Mouse (Mus musculus) telencephalon, adult 2 months (tissue): ENCODE data around the gene Cachd1.

ENCODE experiments used
- DNase-seq: peaks from one replicate; pipeline ENCODE4 v3.0.0-alpha.2; 2011; ENCODE audit warnings: low read depth, low spot score

The Cachd1 gene

GRCm38 (mm10) chr4:100988231-100988799 lies 211.8 kb downstream of the Cachd1 start:
- DNase-seq = no peak

- DNase-seq = no peak
Measured at GRCm38 (mm10) chr4:100990996-100991395, 214.5 kb downstream of the Cachd1 start.

- no peak for DNase-seq
Measured at GRCm38 (mm10) chr4:100992086-100992485, 215.6 kb downstream of the Cachd1 start.

GRCm38 (mm10) chr4:100994442-100995255 lies 218.2 kb downstream of the Cachd1 start:
- no peak for DNase-seq

DNA sequence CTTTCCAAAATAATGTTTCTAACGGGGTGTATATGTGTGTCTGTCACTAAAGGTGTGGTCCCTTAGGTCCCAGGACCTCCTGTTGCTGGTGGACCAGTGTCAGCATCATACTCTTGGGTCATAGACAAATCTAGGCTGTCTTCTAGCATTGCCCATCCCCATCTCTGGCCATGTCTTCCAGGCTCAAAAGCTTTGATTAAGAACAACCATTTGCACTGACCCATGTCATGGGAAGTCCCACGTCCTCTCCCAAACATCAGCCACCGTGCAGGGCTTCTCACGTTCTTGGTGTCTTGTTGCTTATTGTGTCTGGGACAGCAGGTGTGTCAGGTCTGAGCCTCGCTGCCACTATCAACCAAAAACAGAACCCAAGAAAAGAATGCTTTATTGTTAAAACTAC lies 219.1 kb downstream of the Cachd1 start:
- DNase-seq = no peak

GRCm38 (mm10) chr4:100996060-100996651 lies 219.7 kb downstream of the Cachd1 start:
- DNase-seq = no peak

DNA sequence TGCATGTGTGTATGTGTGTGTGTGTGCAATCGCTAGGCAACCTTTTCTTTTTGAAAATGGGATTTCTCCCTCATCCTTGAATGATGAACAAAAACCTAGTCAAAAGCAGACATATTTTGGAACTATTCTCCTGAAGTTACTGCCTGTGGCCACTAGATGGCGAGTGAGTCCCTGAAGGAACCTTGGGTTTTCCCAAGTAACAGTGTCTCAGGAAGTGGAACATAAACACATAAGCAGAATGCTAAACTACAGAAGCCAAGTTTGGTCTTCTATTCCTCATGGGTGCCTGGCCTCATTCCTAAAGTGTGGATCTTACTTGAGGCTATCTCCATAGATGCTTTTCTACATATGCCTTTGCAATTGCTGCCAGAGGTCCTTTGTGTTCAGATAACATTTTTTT lies 221.7 kb downstream of the Cachd1 start:
- DNase-seq = no peak

- no peak for DNase-seq
Measured at GRCm38 (mm10) chr4:100998906-100999305, 222.4 kb downstream of the Cachd1 start.

GRCm38 (mm10) chr4:101000622-101001021 lies 224.1 kb downstream of the Cachd1 start:
- DNase-seq = no peak

DNA sequence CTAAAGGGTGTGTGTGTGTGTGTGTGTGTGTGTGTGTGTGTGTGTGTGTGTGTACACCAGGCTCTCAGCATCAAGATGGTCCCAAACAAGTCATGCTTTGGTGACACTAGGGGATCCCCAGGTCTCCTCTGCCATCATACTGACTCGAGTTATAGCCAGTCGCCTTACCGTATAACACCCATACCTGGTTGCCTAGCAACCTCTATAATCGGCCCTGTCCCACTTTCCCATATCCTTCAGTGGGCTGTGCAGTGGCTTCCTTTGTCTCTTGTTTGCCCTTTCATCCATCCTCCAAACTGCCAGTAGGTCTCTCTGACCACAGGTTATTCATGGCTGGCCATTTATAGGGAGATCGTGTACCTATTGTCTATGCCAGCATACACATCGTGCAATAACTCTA lies 224.6 kb downstream of the Cachd1 start:
- DNase-seq = no peak

DNA sequence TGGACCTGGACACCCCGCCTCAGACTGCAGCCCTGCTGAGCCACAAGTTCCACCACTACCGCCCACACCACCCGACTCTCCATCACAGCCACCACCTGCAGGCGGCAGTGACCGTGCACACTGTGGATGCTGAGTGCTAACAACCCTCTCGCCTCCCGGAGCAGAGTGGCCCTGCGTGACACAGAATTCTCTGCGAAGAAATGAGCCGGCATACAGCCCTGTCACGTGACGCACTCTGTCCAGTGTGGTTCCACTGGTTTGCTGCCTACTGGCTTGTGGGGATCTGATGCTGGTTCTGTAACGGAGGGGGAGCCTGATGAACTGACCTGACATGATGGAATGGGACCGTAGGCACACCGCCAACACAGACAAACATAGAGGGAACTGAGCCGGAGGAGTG lies 226.5 kb downstream of the Cachd1 start:
- DNase-seq = no peak

- no peak for DNase-seq
Measured at GRCm38 (mm10) chr4:101008362-101008769, 231.9 kb downstream of the Cachd1 start.

DNA sequence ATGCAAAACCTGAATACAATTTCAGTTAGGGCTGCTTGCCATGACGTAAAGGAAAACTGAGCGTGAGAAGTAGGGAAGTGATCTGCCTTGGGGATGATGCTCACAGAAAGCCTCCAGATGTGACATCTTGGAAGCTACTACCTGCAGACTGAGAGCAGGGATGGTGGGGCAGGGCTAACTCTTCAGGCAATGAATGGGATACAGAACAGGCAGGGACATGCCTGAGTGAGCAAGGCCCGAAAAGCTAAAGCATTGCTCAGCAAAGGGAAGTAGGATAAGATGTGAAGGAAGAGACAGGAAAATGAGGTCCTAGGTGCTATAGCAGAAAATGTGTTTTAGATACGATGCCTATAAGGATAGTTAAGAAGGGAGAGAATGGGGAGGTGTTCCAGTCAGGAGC lies 232.6 kb downstream of the Cachd1 start:
- DNase-seq = no peak

DNA sequence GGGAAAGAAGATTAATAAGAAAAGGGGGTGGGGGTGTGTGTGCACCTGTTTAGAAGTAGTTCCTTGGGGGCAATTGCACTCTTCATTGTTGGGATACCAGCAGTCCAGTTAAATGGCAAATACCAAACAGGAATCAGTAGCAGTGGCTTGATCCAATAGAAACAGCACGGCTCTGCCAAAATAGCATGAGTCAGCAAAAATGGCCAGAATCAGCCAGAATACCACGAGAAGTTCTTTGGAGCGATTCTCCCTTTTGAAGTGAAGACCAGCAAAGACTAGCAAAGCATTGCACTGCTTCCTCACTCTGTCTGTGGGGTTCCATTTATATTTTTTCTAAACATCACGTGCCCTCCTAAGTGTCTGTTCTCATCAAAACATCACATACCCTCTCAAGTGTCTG lies 241.3 kb downstream of the Cachd1 start:
- DNase-seq = no peak

DNA sequence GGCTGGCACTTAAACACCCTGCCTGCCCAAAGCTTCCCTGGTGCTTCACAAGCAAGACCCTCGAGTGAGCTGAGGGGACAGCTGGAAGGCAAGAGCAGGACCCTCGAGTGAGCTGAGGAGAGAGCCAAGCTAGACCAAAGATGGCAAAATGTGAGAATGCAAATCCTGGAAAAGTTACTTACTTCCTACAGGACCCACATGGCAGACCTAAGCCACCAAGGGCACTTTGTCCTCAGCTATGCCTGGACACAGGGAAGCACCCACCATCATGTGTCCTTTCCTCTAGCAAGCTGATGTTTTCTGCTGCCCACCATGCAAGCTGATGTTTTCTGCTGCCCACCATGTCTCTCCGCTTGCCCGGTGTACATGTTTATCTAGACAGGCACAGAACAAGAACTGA lies 244.1 kb downstream of the Cachd1 start, which contains the start of gene Gm10577:
Gene Gm10577 (minus strand): TSS at position 101 of the 400 bp plus-strand sequence.
- no peak for DNase-seq

GRCm38 (mm10) chr4:101026566-101026965 lies 250.1 kb downstream of the Cachd1 start:
- peak; percentile 44 for DNase-seq

- DNase-seq = peak; percentile 53
Measured at GRCm38 (mm10) chr4:101026995-101027394, 250.5 kb downstream of the Cachd1 start.

- no peak for DNase-seq
Measured at GRCm38 (mm10) chr4:101027852-101028411, 251.5 kb downstream of the Cachd1 start.

DNA sequence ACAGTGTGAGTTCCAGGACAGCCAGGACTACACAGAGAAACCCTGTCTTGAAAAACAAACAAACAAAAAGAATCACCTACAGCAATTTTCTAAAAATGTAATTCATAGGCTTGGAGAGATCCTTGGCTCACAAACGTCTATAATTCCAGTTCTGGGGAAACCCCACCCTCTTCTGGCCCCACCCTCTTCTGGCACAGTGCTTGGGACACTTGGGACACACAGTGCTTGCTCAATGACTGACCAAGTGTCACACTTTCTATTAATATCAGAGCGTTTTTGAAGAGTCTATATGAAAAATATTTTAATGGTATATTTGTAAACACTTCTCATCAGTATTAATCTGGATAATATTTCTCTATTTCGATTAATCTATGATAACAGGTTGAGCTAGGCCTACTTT lies 256.6 kb downstream of the Cachd1 start:
- DNase-seq = no peak

GRCm38 (mm10) chr4:101035131-101035530 lies 258.7 kb downstream of the Cachd1 start:
- DNase-seq = no peak

DNA sequence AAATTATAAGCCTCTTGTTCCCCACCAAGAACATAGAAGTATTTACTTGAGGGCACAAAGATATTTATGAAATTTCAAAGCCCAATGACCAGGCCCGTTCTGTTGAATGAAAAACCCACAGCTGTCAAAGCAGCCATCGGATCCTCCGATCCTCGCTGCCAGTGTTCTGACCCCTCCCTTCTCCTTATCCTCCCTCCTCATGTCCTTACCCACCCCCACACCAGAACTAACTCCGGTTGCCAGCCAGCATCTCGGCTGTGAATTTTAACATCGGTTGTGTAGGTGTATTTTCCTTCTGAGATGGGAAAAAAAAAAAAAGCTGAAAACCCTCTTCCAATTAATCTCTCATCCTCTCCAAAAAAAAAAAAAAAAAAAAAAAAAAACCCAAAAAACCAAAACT lies 260.7 kb downstream of the Cachd1 start:
- DNase-seq = peak; percentile 84

DNA sequence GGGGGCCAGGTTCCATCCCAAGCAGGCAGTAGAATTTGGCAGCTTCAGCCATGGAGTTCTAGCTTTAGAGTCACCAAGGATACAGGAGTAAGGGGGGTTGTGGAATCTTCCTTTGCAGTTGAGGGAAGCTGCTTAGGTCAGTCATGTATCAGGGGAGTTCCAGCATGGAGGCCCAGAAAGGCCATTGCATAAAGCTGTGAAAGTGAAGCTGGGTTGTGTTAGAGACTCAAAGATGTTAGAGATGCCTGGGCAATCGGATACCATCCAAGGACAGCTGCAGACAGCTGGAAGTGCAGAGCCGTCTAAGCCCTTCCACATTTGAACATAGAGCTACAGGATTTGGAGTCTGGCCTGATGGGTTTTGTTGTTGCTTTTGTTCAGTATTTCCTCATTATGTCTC lies 267.2 kb downstream of the Cachd1 start:
- DNase-seq = no peak

DNA sequence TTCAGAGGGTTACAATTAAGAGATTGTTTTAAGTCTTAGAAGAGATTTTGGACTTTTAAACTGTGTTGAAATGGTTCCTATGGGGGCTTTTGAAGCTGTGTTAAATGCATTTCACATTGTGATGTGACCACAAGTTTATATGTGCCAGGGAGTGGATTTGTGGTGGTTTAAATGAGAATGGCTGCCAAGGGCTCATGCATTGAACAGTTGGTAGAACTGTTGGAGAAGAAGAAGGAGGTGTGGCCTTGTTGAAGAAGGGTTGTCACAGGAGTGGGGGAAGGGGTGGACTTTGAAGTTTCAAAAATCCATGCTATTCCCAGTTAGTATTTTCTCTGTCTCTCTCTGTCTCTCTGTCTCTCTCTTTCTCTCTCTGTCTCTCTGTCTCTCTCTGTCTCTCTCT lies 267.7 kb downstream of the Cachd1 start:
- no peak for DNase-seq
